ENCODE assay signal across 8 mouse cellular contexts in the genomic region with DNA sequence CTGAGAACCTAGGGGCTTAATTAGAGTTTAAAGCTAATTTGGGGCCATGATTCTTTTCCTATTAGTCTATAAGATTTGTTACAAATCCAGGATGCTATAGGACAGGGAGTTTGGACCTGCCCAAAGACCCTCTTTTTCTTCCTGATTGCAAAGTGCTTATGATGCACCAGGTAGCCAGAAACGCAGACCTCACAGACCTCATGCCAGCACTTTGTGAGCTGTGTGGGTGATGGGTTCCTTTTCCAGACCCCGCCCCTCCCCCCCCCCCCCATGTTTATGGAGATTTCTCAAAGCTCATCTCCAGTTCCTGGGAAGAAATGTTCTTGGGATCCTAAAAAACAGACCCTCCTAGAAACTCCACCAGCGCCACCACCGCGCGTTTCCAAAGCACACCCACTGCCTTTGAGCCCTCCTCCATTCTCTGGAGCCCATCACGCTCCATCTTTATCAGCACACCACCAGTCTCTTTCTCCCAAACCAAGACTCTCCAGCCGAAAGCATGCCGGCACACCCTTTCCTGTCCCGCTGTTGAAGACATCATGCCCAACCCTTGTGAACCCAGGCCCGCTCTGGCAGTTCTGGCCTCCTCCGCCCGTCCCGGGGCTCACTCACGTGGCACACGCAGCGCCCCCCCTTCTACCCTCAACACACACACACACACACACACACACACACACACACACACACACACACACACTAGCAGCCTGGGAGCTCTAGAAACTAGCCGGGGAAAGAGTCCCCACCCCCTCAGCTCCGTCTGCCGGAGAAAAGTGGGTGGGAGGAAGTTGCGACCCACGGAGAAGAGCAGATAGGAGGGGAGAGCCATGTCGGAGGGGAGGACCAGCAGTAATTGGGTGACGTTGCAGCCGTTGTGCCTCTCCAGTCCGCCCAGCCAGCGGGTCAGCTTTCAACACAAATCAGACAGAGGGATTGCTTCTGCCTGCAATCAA. TPM values are rescaled to one million over a fixed set of nuclear protein-coding genes. Genes with fewer than 3 reads are reported as not detected.
A peak's percentile ranks its signal among the peaks of the same experiment; 100 is the strongest.
DNase-seq lines count a peak whose midpoint lies in the region; ATAC-seq and TF ChIP-seq lines count a peak whose summit lies in the region.

No protein-coding gene starts in this region.

- DNase-seq in ES-CJ7 (ENCODE audit: low read depth, low spot score), result peak; percentile 46
- DNase-seq in cerebellum, adult 11-12 months, result peak; percentile 56
- DNase-seq in forebrain, embryonic 14.5 days (ENCODE audit: low spot score), result peak; percentile 80
- DNase-seq in heart, postnatal 0 days (ENCODE audit: low spot score), result peak; percentile 64
- peak; percentile 45 to 69 for DNase-seq in kidney, postnatal 25 days
- peak; percentile 67 for DNase-seq in testis, postnatal 10 days (ENCODE audit: low spot score)

- WGBS in forebrain, embryonic 14.5 days, result under 1% methylated on average over 26 of the region's 27 CpGs
- 2% methylated on average over 26 of the region's 27 CpGs for WGBS in heart, postnatal 0 days
- WGBS in liver, embryonic 15.5 days (ENCODE audit: insufficient replicate concordance), result 2% methylated on average over 27 of the region's 27 CpGs
- under 1% methylated on average over 26 of the region's 27 CpGs for WGBS in neural tube, embryonic 12.5 days

- peak overlapping the region; percentile 85 for H3K27ac ChIP-seq in forebrain, embryonic 14.5 days (ENCODE audit: low read depth, low read length)
- H3K27ac ChIP-seq in heart, postnatal 0 days (ENCODE audit: low read depth), result peak overlapping the region; percentile 58
- peak overlapping the region; percentile 33; the same call in 1 of the 2 replicates for H3K27ac ChIP-seq in liver, embryonic 15.5 days (replicated peaks)
- H3K27ac ChIP-seq in neural tube, embryonic 12.5 days, result peak overlapping the region; percentile 48; the same call in 1 of the 2 replicates

- H3K36me3 ChIP-seq in forebrain, embryonic 14.5 days (ENCODE audit: control insufficient read depth, insufficient read depth, low read length), result no peaks in the 10 kb centered on the region
- H3K36me3 ChIP-seq in heart, postnatal 0 days (replicated peaks; ENCODE audit: control insufficient read depth, insufficient read depth, low read length), result no peaks in the 10 kb centered on the region
- no peaks in the 10 kb centered on the region for H3K36me3 ChIP-seq in liver, embryonic 15.5 days (replicated peaks)
- no peaks in the 10 kb centered on the region for H3K36me3 ChIP-seq in neural tube, embryonic 12.5 days

- H3K4me2 ChIP-seq in forebrain, embryonic 14.5 days (ENCODE audit: low read length), result peak overlapping the region; percentile 63
- peak overlapping the region; percentile 65 for H3K4me2 ChIP-seq in heart, postnatal 0 days (ENCODE audit: low read depth, low read length)
- peak overlapping the region; percentile 79 for H3K4me2 ChIP-seq in liver, embryonic 15.5 days
- H3K4me2 ChIP-seq in neural tube, embryonic 12.5 days (replicated peaks), result peak overlapping the region; percentile 63

- 0 out of 2 replicates have a peak, but pooled peaks cover 3% of the 10 kb centered on the region for H3K4me1 ChIP-seq in forebrain, embryonic 14.5 days (ENCODE audit: control insufficient read depth, insufficient read depth, low read length)
- no peaks in the 10 kb centered on the region for H3K4me1 ChIP-seq in heart, postnatal 0 days (ENCODE audit: control insufficient read depth, insufficient read depth)
- peaks cover 12% of the 10 kb centered on the region for H3K4me1 ChIP-seq in liver, embryonic 15.5 days (replicated peaks)
- no peaks in the 10 kb centered on the region; the same call in 1 of the 2 replicates for H3K4me1 ChIP-seq in neural tube, embryonic 12.5 days

- H3K4me3 ChIP-seq in forebrain, embryonic 14.5 days (ENCODE audit: low read depth, low read length), result peak overlapping the region; percentile 44
- H3K4me3 ChIP-seq in heart, postnatal 0 days (ENCODE audit: low read depth, low read length), result peak overlapping the region; percentile 59
- H3K4me3 ChIP-seq in liver, embryonic 15.5 days (replicated peaks), result peak overlapping the region; percentile 53
- peak overlapping the region; percentile 50 for H3K4me3 ChIP-seq in neural tube, embryonic 12.5 days

- H3K27me3 ChIP-seq in forebrain, embryonic 14.5 days (replicated peaks; ENCODE audit: control insufficient read depth, insufficient read depth, low read length), result no peaks in the 10 kb centered on the region
- no peaks in the 10 kb centered on the region for H3K27me3 ChIP-seq in heart, postnatal 0 days (ENCODE audit: control insufficient read depth, insufficient read depth, low read length)
- H3K27me3 ChIP-seq in liver, embryonic 15.5 days, result peaks cover 6% of the 10 kb centered on the region
- H3K27me3 ChIP-seq in neural tube, embryonic 12.5 days (replicated peaks), result no peaks in the 10 kb centered on the region

- peak overlapping the region; percentile 74 for H3K9ac ChIP-seq in forebrain, embryonic 14.5 days (ENCODE audit: low read length)
- peak overlapping the region; percentile 62 for H3K9ac ChIP-seq in heart, postnatal 0 days (replicated peaks; ENCODE audit: low read depth, low read length)
- H3K9ac ChIP-seq in liver, embryonic 15.5 days, result peak overlapping the region; percentile 7; the same call in 1 of the 2 replicates
- peak overlapping the region; percentile 54 for H3K9ac ChIP-seq in neural tube, embryonic 12.5 days

- TF ChIP-seq EP300 in heart, postnatal 0 days (IDR thresholded peaks at IDR 0.05; ENCODE audit: low read depth), result no peak

- TF ChIP-seq CTCF in heart, postnatal 0 days (IDR thresholded peaks at IDR 0.05; ENCODE audit: low read depth), result no peak

- ATAC-seq in forebrain, embryonic 14.5 days, result peak; percentile 92
- peak; percentile 86 for ATAC-seq in heart, postnatal 0 days (ENCODE audit: insufficient read depth, low read depth)
- peak; percentile 90 for ATAC-seq in liver, embryonic 15.5 days (ENCODE audit: insufficient read depth)
- peak; percentile 94 for ATAC-seq in neural tube, embryonic 12.5 days (ENCODE audit: low FRiP score, low read depth)

- H3K9me3 ChIP-seq in forebrain, embryonic 14.5 days (replicated peaks; ENCODE audit: control insufficient read depth, low read length), result no peaks in the 10 kb centered on the region
- H3K9me3 ChIP-seq in heart, postnatal 0 days (replicated peaks; ENCODE audit: control insufficient read depth, low read length), result no peaks in the 10 kb centered on the region
- no peaks in the 10 kb centered on the region for H3K9me3 ChIP-seq in liver, embryonic 15.5 days (replicated peaks)
- H3K9me3 ChIP-seq in neural tube, embryonic 12.5 days, result no peaks in the 10 kb centered on the region

RNA-seq across cellular contexts. Expression of a gene that starts 14.1 kb away (rescaled TPM):
- 99.4 and 180 TPM in 2 replicates for polyA plus RNA-seq in forebrain, embryonic 14.5 days (2014; fragmentation: Nextera tagmentation; extraction: Ambion mirVana)
- 66.9 and 69.0 TPM in 2 replicates for total RNA-seq in heart, postnatal 0 days (2014; rRNA removed; ENCODE audit: low replicate concordance)
- polyA plus RNA-seq in heart, postnatal 0 days (2015; fragmentation: Nextera tagmentation; extraction: Ambion mirVana), result 81.9 and 84.3 TPM in 2 replicates
- 9.8 and 12.0 TPM in 2 replicates for polyA plus RNA-seq in liver, embryonic 15.5 days (2015; fragmentation: Nextera tagmentation; extraction: Ambion mirVana)
- 32.8 and 36.4 TPM in 2 replicates for polyA plus RNA-seq in neural tube, embryonic 12.5 days (2016; fragmentation: Nextera tagmentation; extraction: Ambion mirVana)

Comparison
In these comparisons a context has a peak if more than half of its experiments do, and no peak if none do; other contexts are left out.
1. Peak in every context shown above with its lines: DNase-seq, ATAC-seq, H3K4me3 ChIP-seq and H3K27ac ChIP-seq.
2. H3K27ac ChIP-seq: peak in every context shown above with its lines; median percentile 85 in forebrain, embryonic 14.5 days; 58 in heart, postnatal 0 days; 48 in neural tube, embryonic 12.5 days; 33 in liver, embryonic 15.5 days.
3. H3K9ac ChIP-seq: peak in every context shown above with its lines; median percentile 74 in forebrain, embryonic 14.5 days; 62 in heart, postnatal 0 days; 54 in neural tube, embryonic 12.5 days; 7 in liver, embryonic 15.5 days.